Mouse (Mus musculus): ENCODE measurements around the gene Olfr30.
A peak's percentile ranks its signal among the peaks of the same experiment; 100 is the strongest.
"Not testable (repeated sequence)": the region's sequence is repeated elsewhere in the genome, so short reads cannot be mapped to it uniquely, and the experiment has no call there.

Gene Olfr30

DNA sequence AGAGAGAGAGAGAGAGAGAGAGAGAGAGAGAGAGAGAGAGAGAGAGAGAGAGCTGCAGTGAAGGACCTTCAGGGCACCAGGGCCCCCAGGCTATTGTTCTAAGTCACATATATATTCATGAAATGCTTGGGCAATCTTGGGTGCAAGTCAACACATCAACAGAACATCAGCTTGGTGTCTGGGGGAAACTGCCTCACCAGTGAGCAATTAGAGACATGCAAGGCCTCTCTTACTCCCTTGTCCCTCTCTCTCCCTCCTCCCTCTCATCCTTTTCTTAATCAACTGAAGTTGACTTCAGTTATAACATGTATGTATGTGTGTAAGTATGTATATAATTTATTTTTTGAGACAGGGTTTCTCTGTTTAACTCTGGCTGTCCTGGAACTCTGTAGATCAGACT is at the start of gene Olfr30:
Gene Olfr30, minus strand, starts transcription at position 101 of the 400 bp plus-strand sequence.
- DNase-seq (ENCODE audit: low spot score) = no peak

DNA sequence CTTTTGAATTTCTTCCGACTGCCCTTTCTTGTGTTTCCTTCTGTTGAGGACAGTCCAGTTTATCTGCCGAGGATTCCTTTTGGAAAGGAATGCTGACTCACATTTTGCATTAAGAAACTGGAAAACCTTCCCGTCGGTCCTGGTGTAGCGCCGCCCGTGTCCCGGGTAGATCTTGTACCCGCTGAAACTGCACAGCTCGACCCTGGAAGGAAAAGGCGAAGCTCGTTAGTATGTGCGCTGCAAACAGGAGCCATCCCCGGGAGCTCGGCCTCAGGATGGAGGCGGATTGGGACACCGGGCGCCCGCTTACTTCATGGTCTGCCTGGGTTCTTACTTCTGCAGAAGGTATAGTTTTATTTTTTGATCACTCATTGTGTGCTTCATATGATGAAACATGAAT is 47.0 kb upstream of the Olfr30 start:
- DNase-seq (ENCODE audit: low spot score) = not testable (repeated sequence)

DNA sequence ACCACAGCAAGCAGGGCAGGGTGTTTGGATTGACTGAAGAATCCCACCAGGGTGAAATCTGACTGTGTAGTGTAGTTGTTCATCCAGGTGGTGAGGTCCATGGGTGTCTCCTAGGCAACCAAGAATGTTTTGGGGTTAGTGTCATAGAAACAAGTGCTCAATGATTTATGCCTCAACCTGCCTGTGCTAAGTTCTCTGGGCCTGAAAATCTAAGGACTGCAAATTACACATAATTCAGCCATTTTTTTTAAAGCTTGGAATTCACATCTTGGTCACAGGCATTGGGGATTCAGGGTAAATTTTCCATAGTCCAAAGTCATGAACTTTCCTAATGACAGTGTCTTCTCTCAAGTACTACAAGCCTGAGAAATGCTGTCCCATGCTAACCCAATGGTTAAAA is 40.4 kb upstream of the Olfr30 start, which contains the start of gene Olfr331:
Gene Olfr331, minus strand, starts transcription at position 101 of the 400 bp plus-strand sequence.
- not testable (repeated sequence) for DNase-seq (ENCODE audit: low spot score)

- DNase-seq (ENCODE audit: low spot score) = peak; percentile 15
Observed at GRCm38 (mm10) chr11:58499290-58499689, 37.2 kb upstream of the Olfr30 start.

DNA sequence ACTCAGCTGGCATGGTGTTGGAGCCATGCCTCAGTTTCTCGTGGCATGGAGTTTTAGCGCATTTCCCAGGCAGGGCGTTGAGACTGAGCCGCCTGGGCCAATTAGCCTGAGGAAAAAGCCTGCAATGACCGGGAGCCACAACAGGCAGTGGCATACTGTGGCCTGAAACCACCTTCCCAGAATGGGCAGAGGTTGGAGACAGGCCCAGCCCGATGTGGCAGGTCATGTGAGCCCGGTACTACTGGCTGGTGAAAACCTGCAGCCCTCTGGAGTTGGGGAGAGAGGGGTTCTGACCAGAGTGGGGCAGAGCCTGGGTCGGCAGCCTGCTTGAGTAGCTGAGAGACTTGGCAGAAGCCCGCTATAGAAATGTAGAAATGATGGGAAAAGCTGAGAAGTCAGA is 36.7 kb upstream of the Olfr30 start:
- no peak for DNase-seq (ENCODE audit: low spot score)

DNA sequence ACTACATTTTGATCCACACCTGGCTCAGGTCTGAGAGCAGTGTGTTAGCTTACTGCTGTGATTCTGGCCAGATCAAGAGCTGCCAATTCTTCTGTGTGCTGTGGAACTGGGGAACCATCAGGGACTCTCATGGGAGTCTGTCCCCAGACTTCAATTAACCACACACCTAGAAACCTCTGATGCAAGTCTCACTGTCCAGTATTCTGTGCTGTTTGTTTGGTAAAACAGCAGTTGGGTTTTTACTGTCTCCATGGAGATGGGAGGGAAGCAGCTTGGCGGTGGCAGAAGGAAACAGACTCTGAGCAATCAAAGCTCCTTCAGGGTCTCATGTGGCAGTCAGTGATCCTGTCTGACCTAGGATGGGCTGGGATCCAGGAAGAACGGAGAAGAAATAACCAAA is 30.4 kb upstream of the Olfr30 start, which contains the start of gene Olfr332:
Gene Olfr332, minus strand, starts transcription at position 101 of the 400 bp plus-strand sequence.
- DNase-seq (ENCODE audit: low spot score) = no peak

GRCm38 (mm10) chr11:58453592-58453991 is 8.5 kb downstream of the Olfr30 start:
- no peak for DNase-seq (ENCODE audit: low spot score)

DNA sequence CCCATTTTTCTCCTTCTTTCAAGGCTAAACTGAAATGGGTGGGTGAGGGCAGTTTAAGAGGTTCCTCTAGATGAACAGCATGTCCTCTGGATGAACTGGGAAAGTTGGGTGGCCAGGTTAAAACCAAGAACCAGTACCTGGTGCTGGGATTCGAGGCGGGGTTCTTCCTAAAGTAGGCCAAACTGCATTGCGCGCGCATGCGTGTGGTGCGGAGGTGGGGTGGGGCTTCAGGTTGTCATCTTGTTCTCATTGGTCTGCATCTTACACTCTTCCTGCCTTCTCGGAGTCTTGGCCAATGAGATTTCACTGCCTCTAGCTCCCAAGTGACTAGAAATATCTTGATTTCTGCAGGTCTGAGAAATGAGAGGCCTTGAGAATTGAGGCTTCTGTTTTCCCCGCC is 9.3 kb downstream of the Olfr30 start, which contains the start of gene Lypd9:
Gene Lypd9, minus strand, starts transcription at position 165 of the 400 bp plus-strand sequence.
- no peak for DNase-seq (ENCODE audit: low spot score)

DNA sequence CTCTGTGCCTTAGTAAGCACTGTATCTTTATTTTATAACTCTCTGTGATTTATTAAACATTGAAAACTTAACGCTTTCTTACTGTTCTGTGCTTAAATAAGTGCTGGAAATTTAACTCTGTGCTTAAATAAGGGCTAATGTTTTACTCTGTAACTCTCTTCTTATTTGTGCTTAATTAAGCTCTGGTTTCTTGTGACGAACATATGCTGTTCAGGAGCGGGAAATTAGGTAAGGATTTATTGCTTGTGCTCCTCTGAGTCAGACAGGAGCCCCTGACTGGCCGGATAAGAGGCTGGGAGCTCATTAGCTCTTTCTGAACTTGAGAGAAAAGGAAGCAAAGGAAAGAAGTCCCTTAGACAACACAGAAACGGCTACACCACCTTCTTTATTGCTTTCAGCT is 24.2 kb downstream of the Olfr30 start:
- no peak for DNase-seq (ENCODE audit: low spot score)

DNA sequence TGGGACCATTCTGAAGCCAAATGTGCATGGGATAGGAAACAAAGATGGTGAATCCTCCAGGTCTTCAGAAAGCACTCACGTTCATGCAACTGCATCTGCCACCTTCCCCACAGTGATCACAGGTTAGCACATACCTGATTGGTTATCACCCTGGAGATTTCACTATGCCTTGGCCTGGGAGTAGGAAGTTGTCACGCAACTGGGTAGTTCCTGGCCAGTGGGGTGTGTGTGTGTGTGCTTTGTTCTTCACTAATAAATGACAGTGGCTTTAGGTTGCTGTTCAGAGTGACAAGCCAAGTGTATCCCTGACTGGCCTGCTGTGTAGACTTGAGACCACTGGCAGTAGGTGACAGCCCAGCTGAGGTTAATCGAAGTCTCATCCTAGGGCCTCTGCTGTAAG is 29.8 kb downstream of the Olfr30 start, which contains the start of gene Gm12253:
Gene Gm12253, plus strand, starts transcription at position 301 of the 400 bp plus-strand sequence.
- no peak for DNase-seq (ENCODE audit: low spot score)

GRCm38 (mm10) chr11:58420815-58421214 is 41.3 kb downstream of the Olfr30 start, which contains the start of gene 1810065E05Rik:
Gene 1810065E05Rik, plus strand, starts transcription at chr11:58421111.
- no peak for DNase-seq (ENCODE audit: low spot score)

- DNase-seq (ENCODE audit: low spot score) = peak; percentile 15
Observed at GRCm38 (mm10) chr11:58418336-58418735, 43.7 kb downstream of the Olfr30 start.

DNA sequence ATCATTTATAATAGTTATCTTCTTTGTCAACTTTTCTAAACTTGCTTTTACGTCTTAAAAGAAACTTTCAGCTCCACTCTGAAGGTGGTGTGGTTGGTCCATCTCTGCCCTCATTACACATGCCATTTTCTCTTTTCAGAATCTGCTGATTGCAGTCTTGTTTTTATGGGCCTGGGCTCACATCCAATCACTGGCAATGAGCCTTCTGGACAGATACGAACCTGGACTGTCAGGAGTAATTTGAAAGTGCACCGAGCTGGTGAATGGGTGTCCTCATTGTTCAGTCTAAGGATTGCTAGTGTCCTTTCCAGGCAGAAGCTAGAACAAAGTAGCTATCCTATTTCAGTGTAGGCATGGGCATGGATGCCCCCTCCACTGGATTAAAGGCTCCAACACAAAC is 54.0 kb downstream of the Olfr30 start:
- no peak for DNase-seq (ENCODE audit: low spot score)
